Mouse (Mus musculus): Measurements from ENCODE around the gene Pigk.

- TF ChIP-seq CTCF (IDR thresholded peaks at IDR 0.05; ENCODE audit: low read depth, low read length) (no peak), GATA1 (IDR thresholded peaks at IDR 0.05; ENCODE audit: borderline replicate concordance, low read length) (no peak), GATA2 (IDR thresholded peaks at IDR 0.05; ENCODE audit: borderline replicate concordance, low read depth, low read length) (no peak), TAL1 (conservative IDR thresholded peaks at IDR 0.05; ENCODE audit: low read depth, low read length) (no peak)
These were observed 118.1 kb downstream of the Pigk start for GRCm38 (mm10) chr3:152831974-152832373.

Data from G1E (cell line).